Mouse (Mus musculus) neural tube, embryonic 10.5 days (tissue): ENCODE data around the gene Rps6ka5.

ENCODE experiments used
- DNase-seq: peaks from one replicate; pipeline ENCODE4 v3.0.0-alpha.2; 2017; ENCODE audit warnings: low spot score; ENCODE audit errors: extremely low spot score

Rps6ka5 gene

DNA sequence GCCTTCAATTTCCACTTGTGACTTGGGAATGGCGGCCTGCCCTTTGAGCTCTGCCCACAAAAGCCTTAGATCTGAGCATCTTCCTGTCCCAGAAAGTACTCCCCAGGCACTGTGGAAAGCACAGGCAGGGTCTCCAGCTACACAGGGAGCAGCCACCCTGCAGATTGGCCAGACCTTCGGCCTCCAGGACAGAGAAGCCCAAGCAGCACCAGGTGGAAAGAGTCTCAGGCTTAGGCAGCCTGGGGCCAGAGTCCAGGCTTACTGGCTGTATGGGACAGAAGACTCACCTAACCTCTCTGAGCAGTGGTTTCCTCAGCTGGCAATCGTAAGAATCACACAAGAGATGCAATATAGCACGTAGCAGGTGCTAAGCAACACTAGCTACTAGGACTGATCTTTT lies 223.1 kb downstream of the Rps6ka5 start:
- DNase-seq: no peak

DNA sequence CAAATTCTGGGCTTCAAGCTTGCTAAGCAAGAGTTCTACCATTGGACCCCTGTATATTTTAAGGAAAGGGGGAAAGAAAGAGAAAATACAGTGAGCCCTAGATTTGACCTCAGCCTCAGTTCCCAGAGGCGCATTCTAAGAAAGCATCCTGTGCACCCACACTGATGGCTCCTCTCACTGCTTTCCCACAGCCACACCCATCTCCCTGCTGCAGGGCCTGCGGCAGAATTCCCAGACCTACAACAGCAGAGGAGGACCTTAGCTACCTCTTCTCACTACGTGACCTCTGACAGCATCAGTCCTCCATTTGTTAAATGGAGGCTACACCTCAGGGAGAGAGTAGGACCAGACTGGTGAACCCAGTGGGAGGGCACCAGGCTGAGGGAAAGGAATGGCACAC lies 224.2 kb downstream of the Rps6ka5 start:
- no peak for DNase-seq

DNA sequence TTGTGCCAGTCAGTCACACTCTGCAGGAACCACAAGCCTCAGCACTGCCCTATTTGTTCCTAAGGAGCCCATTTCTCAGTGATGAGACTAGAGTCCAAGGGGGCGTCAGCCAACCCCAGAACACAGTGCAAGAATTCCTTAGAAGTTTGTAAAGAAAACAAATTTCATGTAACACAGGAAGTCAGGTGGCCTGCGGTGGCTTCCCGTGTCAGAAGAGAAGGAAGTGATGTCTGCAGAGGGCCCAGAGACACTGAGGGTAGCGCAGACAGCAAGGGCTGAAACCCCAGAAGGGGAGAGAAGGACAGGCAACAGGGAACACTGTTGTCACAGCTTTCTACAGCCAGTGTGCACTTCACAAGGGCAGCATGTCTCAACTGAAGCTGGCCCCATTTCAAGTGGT lies 225.5 kb downstream of the Rps6ka5 start:
- no peak for DNase-seq

DNA sequence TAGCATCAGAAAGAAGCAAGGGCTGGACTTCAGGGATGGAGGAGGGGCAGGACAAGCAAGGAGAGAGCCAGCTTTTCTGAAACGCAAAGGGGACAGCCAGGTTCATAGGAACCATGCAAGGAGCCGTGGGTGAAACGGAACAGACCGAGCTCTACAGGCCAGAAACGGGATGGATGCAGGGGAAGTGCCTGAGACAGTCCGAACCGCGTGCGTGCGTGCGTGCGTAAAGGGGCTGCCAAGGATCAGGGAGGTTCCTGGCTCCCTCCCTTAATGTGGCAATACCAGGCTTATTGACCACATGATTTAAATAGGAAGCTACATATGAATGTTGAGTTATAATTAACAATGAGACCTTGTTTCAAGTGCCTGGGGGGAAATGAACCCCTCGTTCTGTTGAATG lies 227.3 kb downstream of the Rps6ka5 start:
- DNase-seq: no peak
